Mouse (Mus musculus) liver, embryonic 14.5 days (tissue): ENCODE results near the gene Rfx7.

ENCODE experiments used
- CTCF ChIP-seq: IDR thresholded peaks from 2 replicates; pipeline ENCODE4 v1.5.1; 2016; ENCODE audit warnings: antibody characterized with exemption, low read depth, control low read depth
- EP300 ChIP-seq: IDR thresholded peaks from 2 replicates; pipeline ENCODE4 v1.6.1; 2016; ENCODE audit warnings: antibody characterized with exemption, low read depth

DNA sequence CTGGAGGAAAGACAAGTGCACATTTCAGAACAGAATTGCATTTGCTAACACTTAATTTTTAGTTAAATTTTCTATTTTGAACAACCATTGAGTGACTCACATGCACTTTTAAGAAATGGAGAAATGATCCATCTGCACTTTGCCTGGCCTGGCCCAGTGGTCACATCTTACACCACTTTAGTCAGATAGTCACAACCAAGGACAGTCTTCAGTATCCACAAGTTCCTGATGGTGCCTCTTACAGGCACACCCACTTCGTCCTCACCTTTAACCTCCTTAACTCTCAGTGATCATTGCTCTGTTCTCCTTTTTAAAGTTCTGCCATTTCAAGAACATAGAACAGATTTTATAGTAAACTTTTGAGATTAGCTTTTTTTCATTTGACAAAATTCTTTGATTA, 26.7 kb downstream of the Rfx7 start:
- TF ChIP-seq CTCF = no peak
- no peak for TF ChIP-seq EP300
